Comparison of ENCODE assay signal across 16 mouse cellular contexts in the genomic region with DNA sequence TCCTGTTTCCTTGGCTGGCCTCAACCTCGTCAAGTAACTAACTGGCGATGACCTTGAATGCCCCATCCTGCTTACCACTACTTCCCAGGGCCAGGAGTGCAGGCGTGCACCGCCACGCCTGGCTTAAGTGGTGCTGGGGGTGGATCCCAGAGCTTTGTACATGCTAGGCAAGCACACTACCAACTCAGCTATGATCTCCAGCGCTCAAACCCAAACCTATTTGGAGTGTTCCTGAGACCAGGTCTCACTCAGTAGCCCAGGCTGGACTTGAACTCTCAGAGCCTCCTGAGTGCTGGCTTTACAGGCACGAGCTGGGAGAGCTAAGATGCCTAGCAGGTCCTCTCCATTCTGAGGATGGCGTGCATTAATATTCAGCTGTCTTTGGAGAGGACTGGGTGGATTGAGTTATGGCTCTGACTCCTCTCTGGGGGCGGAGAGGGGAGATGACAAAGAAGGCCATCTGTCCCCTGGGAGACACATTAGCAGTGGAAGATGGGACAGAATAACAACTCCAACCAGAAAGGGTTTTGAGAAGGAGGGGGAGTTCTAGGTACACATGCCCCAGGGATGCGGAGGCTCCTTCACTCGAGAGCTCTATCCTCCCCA. TPM values are rescaled to one million over a fixed set of nuclear protein-coding genes. Genes with fewer than 3 reads are reported as not detected.
DNase-seq lines count a peak whose midpoint lies in the region; ATAC-seq and TF ChIP-seq lines count a peak whose summit lies in the region.
"Had no signal": no experiment of that assay in that cellular context is flagged by ENCODE, and none has a peak within 500 bp of the region (broad histone marks: within the 10 kb centered on the region; RNA-seq: fewer than 3 reads in every experiment).

No protein-coding gene starts in this region.

- H3K36me3 ChIP-seq in kidney, embryonic 16.5 days (ENCODE audit: insufficient read depth, low read length): peaks cover 40% of the 10 kb centered on the region
- H3K36me3 ChIP-seq in G1E (replicated peaks): peaks cover 72% of the 10 kb centered on the region
- peaks cover 55% of the 10 kb centered on the region for H3K36me3 ChIP-seq in liver, embryonic 15.5 days (replicated peaks)

- H3K9ac ChIP-seq in kidney, embryonic 16.5 days (replicated peaks; ENCODE audit: low read length): no peak overlapping the region
- no peak overlapping the region for H3K9ac ChIP-seq in liver, embryonic 15.5 days
- H3K9ac ChIP-seq: embryonic facial prominence, embryonic 12.5 days; hindbrain, embryonic 15.5 days; lung, embryonic 14.5 days had no signal

- H3K4me1 ChIP-seq in kidney, embryonic 16.5 days (ENCODE audit: insufficient read depth, low read length): peaks cover 38% of the 10 kb centered on the region
- peaks cover 86% of the 10 kb centered on the region for H3K4me1 ChIP-seq in G1E (ENCODE audit: insufficient read depth, low read depth, low read length)
- peaks cover 66% of the 10 kb centered on the region for H3K4me1 ChIP-seq in liver, embryonic 15.5 days (replicated peaks)

- no peak overlapping the region for H3K4me3 ChIP-seq in kidney, embryonic 16.5 days (ENCODE audit: low read length)
- H3K4me3 ChIP-seq in G1E (ENCODE audit: low read depth, low read length): peak overlapping the region; percentile 20; the same call in 1 of the 2 replicates
- H3K4me3 ChIP-seq in liver, embryonic 15.5 days (replicated peaks): no peak overlapping the region
- H3K4me3 ChIP-seq: embryonic facial prominence, embryonic 12.5 days had no signal

- H3K27me3 ChIP-seq in kidney, embryonic 16.5 days (ENCODE audit: insufficient read depth, low read length): no peaks in the 10 kb centered on the region
- no peaks in the 10 kb centered on the region for H3K27me3 ChIP-seq in G1E (ENCODE audit: insufficient read depth, low read length)
- no peaks in the 10 kb centered on the region for H3K27me3 ChIP-seq in liver, embryonic 15.5 days
- H3K27me3 ChIP-seq: embryonic facial prominence, embryonic 12.5 days; hindbrain, embryonic 15.5 days had no signal

- peak; percentile 91 for DNase-seq in heart, adult 11 months
- DNase-seq in heart, postnatal 4 days: no peak
- DNase-seq in kidney, postnatal 36 days: no peak
- DNase-seq in G1E (ENCODE audit: low spot score): no peak
- no peak for DNase-seq in cerebellum, postnatal 14 days
- DNase-seq in testis, postnatal 10 days (ENCODE audit: low spot score): no peak
- DNase-seq: adrenal gland, postnatal 10 days; B cell, adult 2 months; cerebellum, adult 11 months; lung, embryonic 14.5 days; midbrain, embryonic 14.5 days; thymus, postnatal 14 days had no signal

- WGBS in kidney, embryonic 16.5 days: 76% methylated on average over 11 of the region's 11 CpGs
- WGBS in liver, embryonic 15.5 days (ENCODE audit: insufficient replicate concordance): 83% methylated on average over 11 of the region's 11 CpGs

- no peak for ATAC-seq in kidney, embryonic 16.5 days (ENCODE audit: low FRiP score, low TSS enrichment)
- ATAC-seq in G1E (ENCODE audit: extremely low read depth, insufficient number of reproducible peaks, low FRiP score, poor library complexity, severe bottlenecking): no peak
- ATAC-seq in liver, embryonic 15.5 days (ENCODE audit: insufficient read depth): no peak

- TF ChIP-seq CTCF in G1E (IDR thresholded peaks at IDR 0.05; ENCODE audit: low read depth, low read length): no peak

- H3K4me2 ChIP-seq in kidney, embryonic 16.5 days (replicated peaks; ENCODE audit: low read depth, low read length): no peak overlapping the region
- H3K4me2 ChIP-seq in liver, embryonic 15.5 days: no peak overlapping the region
- H3K4me2 ChIP-seq: hindbrain, embryonic 15.5 days; lung, embryonic 14.5 days had no signal

- H3K9me3 ChIP-seq in kidney, embryonic 16.5 days (ENCODE audit: low read length): no peaks in the 10 kb centered on the region
- no peaks in the 10 kb centered on the region for H3K9me3 ChIP-seq in G1E (replicated peaks)
- H3K9me3 ChIP-seq in liver, embryonic 15.5 days (replicated peaks): no peaks in the 10 kb centered on the region
- H3K9me3 ChIP-seq: embryonic facial prominence, embryonic 12.5 days; hindbrain, embryonic 15.5 days had no signal

- 0 out of 2 replicates have a peak overlapping the region, but pooled peaks have one; percentile 97 for H3K27ac ChIP-seq in kidney, embryonic 16.5 days (ENCODE audit: low read length)
- H3K27ac ChIP-seq in liver, embryonic 15.5 days (replicated peaks): peak overlapping the region; percentile 48; the same call in 1 of the 2 replicates
- H3K27ac ChIP-seq: hindbrain, embryonic 15.5 days had no signal

RNA-seq across cellular contexts. Expression of gene Dtx3, which starts 2.1 kb away (rescaled TPM):
- total RNA-seq in heart, postnatal 4 days (2021): 10 to 100 TPM; 50.0 to 53.8 TPM
- 115 and 125 TPM in 2 replicates for polyA plus RNA-seq in kidney, embryonic 16.5 days (2015; fragmentation: Nextera tagmentation; extraction: Ambion mirVana)
- total RNA-seq in G1E (2014; fragmentation: Nextera tagmentation) (318 and 360 TPM in 2 replicates), G1E (2017) (95.8 and 125 TPM in 2 replicates)
- polyA plus RNA-seq in G1E (2012): 213 and 260 TPM in 2 replicates
- polyA plus RNA-seq in liver, embryonic 15.5 days (2015; fragmentation: Nextera tagmentation; extraction: Ambion mirVana): 16.7 and 16.9 TPM in 2 replicates

RNA-seq across cellular contexts. Expression of gene Arhgef25, which starts 7.7 kb away (rescaled TPM):
- total RNA-seq in heart, postnatal 4 days (2021): 10 to 100 TPM; 19.9 to 21.0 TPM
- polyA plus RNA-seq in kidney, embryonic 16.5 days (2015; fragmentation: Nextera tagmentation; extraction: Ambion mirVana): 47.8 and 53.8 TPM in 2 replicates
- total RNA-seq in G1E (2014; fragmentation: Nextera tagmentation) (49.0 and 70.1 TPM in 2 replicates), G1E (2017) (43.0 and 51.4 TPM in 2 replicates)
- polyA plus RNA-seq in G1E (2012): 98.4 and 120 TPM in 2 replicates
- 5.4 and 5.8 TPM in 2 replicates for polyA plus RNA-seq in liver, embryonic 15.5 days (2015; fragmentation: Nextera tagmentation; extraction: Ambion mirVana)

RNA-seq across cellular contexts. Expression of gene Pip4k2c, which starts 13.8 kb away (rescaled TPM):
- 10 to 100 TPM; 25.7 to 26.6 TPM for total RNA-seq in heart, postnatal 4 days (2021)
- polyA plus RNA-seq in kidney, embryonic 16.5 days (2015; fragmentation: Nextera tagmentation; extraction: Ambion mirVana): 50.9 and 52.2 TPM in 2 replicates
- 136 and 141 TPM in 2 replicates for total RNA-seq in G1E (2014; fragmentation: Nextera tagmentation)
- 126 and 133 TPM in 2 replicates for total RNA-seq in G1E (2017)
- polyA plus RNA-seq in G1E (2012): 130 and 151 TPM in 2 replicates
- 41.9 and 45.1 TPM in 2 replicates for polyA plus RNA-seq in liver, embryonic 15.5 days (2015; fragmentation: Nextera tagmentation; extraction: Ambion mirVana)

RNA-seq across cellular contexts. Expression of gene Slc26a10, which starts 17.2 kb away (rescaled TPM):
- 10 to 100 TPM; 25.7 to 31.8 TPM for total RNA-seq in heart, postnatal 4 days (2021)
- 2.7 and 4.4 TPM in 2 replicates for polyA plus RNA-seq in kidney, embryonic 16.5 days (2015; fragmentation: Nextera tagmentation; extraction: Ambion mirVana)
- total RNA-seq in G1E (2014; fragmentation: Nextera tagmentation) (8.4 and 10.1 TPM in 2 replicates), G1E (2017) (0.58 and 0.98 TPM in 2 replicates)
- polyA plus RNA-seq in G1E (2012): 0.68 and 0.94 TPM in 2 replicates
- polyA plus RNA-seq in liver, embryonic 15.5 days (2015; fragmentation: Nextera tagmentation; extraction: Ambion mirVana): 2.1 and 3.2 TPM in 2 replicates

RNA-seq across cellular contexts. Expression of gene B4galnt1, which starts 32.6 kb away (rescaled TPM):
- 1 to 10 TPM; 2.2 to 2.7 TPM for total RNA-seq in heart, postnatal 4 days (2021)
- 7.2 and 10.1 TPM in 2 replicates for polyA plus RNA-seq in kidney, embryonic 16.5 days (2015; fragmentation: Nextera tagmentation; extraction: Ambion mirVana)
- total RNA-seq in G1E (2014; fragmentation: Nextera tagmentation) (173 and 188 TPM in 2 replicates), G1E (2017) (65.0 and 66.7 TPM in 2 replicates)
- polyA plus RNA-seq in G1E (2012): 292 and 318 TPM in 2 replicates
- 19.3 and 21.0 TPM in 2 replicates for polyA plus RNA-seq in liver, embryonic 15.5 days (2015; fragmentation: Nextera tagmentation; extraction: Ambion mirVana)
